Mouse (Mus musculus) B cell, adult 62 days (primary cell): ENCODE data around the gene Gria4. TPM values are rescaled to one million over a fixed set of nuclear protein-coding genes. Genes with fewer than 3 reads are reported as not detected.

Source experiments
- total RNA-seq: library from RNA; stranded (reverse); gene quantifications from 4 replicates; pipeline ENCODE4 v1.2.4, GENCODE M21; 2023

Gene Gria4
- total RNA-seq = not detected in 4 replicates

GRCm38 (mm10) chr9:4795544-4796288 is at the start of gene Gria4:
TSS of gene Gria4 (minus strand) at chr9:4796234.

GRCm38 (mm10) chr9:4375828-4376639 is 420.0 kb downstream of the Gria4 start, which contains the start of gene Msantd4:
TSS of gene Msantd4 (plus strand) at chr9:4376562.

